Mouse (Mus musculus) liver, embryonic 12.5 days (tissue): Measurements from ENCODE around the gene Rps16. TPM values are rescaled to one million over a fixed set of nuclear protein-coding genes. Genes with fewer than 3 reads are reported as not detected.

Experiments used
- ATAC-seq: fragments of 200-750 bp; cut with Nextera tagmentation; 2 replicates; pipeline ENCODE4 v1.8.0; 2017; ENCODE audit warnings: moderate number of reproducible peaks, mild to moderate bottlenecking, moderate library complexity
- H3K27ac ChIP-seq: fragments of 300-500 bp; sonication (generic); 2 replicates; pipeline ENCODE4 v1.5.1; 2016; ENCODE audit warnings: mild to moderate bottlenecking
- H3K27me3 ChIP-seq: fragments of 300-500 bp; sonication (generic); replicated peaks from 2 replicates; pipeline ENCODE4 v1.6.1; 2016; ENCODE audit warnings: mild to moderate bottlenecking, moderate library complexity
- H3K36me3 ChIP-seq: fragments of 300-500 bp; sonication (generic); 2 replicates; pipeline ENCODE4 v1.6.1; 2016; ENCODE audit warnings: mild to moderate bottlenecking, moderate library complexity
- H3K4me1 ChIP-seq: fragments of 300-500 bp; sonication (generic); 2 replicates; pipeline ENCODE4 v1.6.1; 2016
- H3K4me2 ChIP-seq: fragments of 300-500 bp; sonication (generic); 2 replicates; pipeline ENCODE4 v1.6.1; 2016; ENCODE audit warnings: mild to moderate bottlenecking, moderate library complexity
- H3K4me3 ChIP-seq: fragments of 300-500 bp; sonication (generic); 2 replicates; pipeline ENCODE4 v1.5.1; 2016; ENCODE audit warnings: mild to moderate bottlenecking, moderate library complexity
- H3K9ac ChIP-seq: fragments of 300-500 bp; sonication (generic); 2 replicates; pipeline ENCODE4 v1.6.1; 2016; ENCODE audit warnings: mild to moderate bottlenecking, moderate library complexity
- H3K9me3 ChIP-seq: fragments of 300-500 bp; sonication (generic); replicated peaks from 2 replicates; pipeline ENCODE4 v1.6.1; 2016; ENCODE audit warnings: mild to moderate bottlenecking, moderate library complexity
- WGBS: fragments of 180-500 bp; shearing (Covaris S2); methylation state at CpG from one replicate; pipeline ENCODE4 v1.1.7; 2016; ENCODE audit not compliant: insufficient replicate concordance; 5-methylcytosine and 5-hydroxymethylcytosine counted together
- polyA plus RNA-seq: library from polyadenylated mRNA; unstranded; fragments of >200 nt; fragmentation: Nextera tagmentation; extraction: Ambion mirVana; gene quantifications from 2 replicates; pipeline ENCODE4 v1.2.1, GENCODE M21; 2016

Gene Rps16
- polyA plus RNA-seq, 1 experiment from 2014 or later = 994 TPM

DNA sequence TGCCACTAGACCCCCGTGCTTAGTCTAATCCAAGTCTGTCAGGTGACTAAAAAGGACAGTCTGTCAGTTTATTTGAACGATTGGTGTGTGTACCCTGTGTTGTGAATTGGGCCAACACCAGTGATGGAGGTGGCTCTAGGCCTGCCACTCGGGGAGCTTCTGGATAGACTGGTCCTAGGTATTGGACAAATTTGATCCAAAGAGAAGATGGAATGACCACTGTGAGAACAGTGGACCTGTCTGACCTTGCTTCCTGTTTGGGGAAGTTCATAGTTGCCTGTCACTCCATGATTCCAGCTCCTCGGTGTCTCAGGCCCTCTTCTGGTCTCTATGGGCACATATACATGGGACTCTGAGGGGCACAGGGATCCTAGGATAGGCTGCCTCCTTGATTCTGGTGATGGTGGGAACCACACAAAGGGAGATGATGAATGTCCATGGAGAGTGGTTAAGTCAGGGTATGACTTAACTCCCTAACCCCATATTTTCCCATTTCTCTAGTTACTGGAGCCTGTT, 1.3 kb downstream of the Rps16 start:
- peaks cover 40% of the 10 kb centered on the region for H3K36me3 ChIP-seq
- peak overlapping the region; percentile 76 for H3K4me2 ChIP-seq
- H3K4me1 ChIP-seq = peaks cover 47% of the 10 kb centered on the region
- peak overlapping the region; percentile 84 for H3K27ac ChIP-seq
- peak overlapping the region; percentile 93 for H3K4me3 ChIP-seq
- no peaks in the 10 kb centered on the region for H3K9me3 ChIP-seq
- 9% methylated on average over 4 of the region's 4 CpGs for WGBS
- H3K27me3 ChIP-seq = no peaks in the 10 kb centered on the region
- H3K9ac ChIP-seq = peak overlapping the region; percentile 97
- no peak for ATAC-seq

DNA sequence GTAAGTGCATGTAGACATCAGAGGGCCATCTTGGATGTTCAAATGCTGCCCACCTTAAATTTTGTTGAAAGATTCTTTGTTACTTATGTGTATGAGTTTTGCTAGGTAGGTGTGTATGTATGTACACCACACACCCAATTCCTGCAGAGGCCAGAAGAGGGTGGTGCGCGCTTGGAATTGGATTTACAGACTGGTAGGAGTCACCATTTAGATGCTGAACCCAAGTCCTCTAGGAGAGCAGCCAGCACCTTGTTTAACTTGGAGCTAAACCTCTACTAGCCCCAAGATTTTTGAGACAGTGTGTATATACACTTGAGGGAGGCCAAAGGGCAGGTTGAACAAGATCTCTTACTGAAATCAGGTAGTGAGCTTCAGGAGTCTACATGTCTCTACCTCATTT, 2.8 kb downstream of the Rps16 start:
- no peak overlapping the region for H3K9ac ChIP-seq
- H3K4me2 ChIP-seq = peak overlapping the region; percentile 13; the same call in 1 of the 2 replicates
- H3K27me3 ChIP-seq = no peaks in the 10 kb centered on the region
- ATAC-seq = no peak
- H3K9me3 ChIP-seq = no peaks in the 10 kb centered on the region
- H3K4me1 ChIP-seq = peaks cover 62% of the 10 kb centered on the region
- H3K27ac ChIP-seq = peak overlapping the region; percentile 50; the same call in 1 of the 2 replicates
- WGBS = 93% methylated on average over 2 of the region's 2 CpGs
- peaks cover 40% of the 10 kb centered on the region for H3K36me3 ChIP-seq
- no peak overlapping the region for H3K4me3 ChIP-seq

DNA sequence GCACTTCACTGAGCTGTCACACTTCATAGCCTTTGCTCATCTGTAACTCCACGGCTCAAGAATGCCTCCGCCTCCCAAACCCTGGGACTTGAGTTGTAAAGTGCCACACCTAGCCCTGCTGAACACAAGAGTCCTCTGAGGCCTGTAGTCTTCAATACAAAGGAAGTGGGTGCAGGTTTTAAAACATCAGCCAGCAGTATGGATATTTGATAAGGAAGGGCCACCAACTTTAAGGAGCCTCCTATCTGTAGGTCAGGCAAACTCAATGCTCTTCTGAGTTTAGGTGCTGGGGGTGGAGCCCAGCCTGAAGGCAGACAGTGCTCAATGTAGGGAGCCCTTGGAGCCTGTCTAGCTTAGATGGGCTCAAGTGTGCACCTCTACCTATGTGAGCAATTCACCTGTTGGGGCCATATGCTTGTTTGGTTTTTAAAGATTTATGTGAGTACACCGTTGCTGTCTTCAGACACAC, 3.7 kb downstream of the Rps16 start:
- peaks cover 40% of the 10 kb centered on the region for H3K36me3 ChIP-seq
- H3K4me2 ChIP-seq = no peak overlapping the region
- WGBS = 77% methylated on average over 3 of the region's 3 CpGs
- H3K4me1 ChIP-seq = peaks cover 63% of the 10 kb centered on the region
- H3K27me3 ChIP-seq = no peaks in the 10 kb centered on the region
- H3K9ac ChIP-seq = no peak overlapping the region
- no peaks in the 10 kb centered on the region for H3K9me3 ChIP-seq
- no peak for ATAC-seq
- no peak overlapping the region for H3K4me3 ChIP-seq
- H3K27ac ChIP-seq = peak overlapping the region; percentile 57

DNA sequence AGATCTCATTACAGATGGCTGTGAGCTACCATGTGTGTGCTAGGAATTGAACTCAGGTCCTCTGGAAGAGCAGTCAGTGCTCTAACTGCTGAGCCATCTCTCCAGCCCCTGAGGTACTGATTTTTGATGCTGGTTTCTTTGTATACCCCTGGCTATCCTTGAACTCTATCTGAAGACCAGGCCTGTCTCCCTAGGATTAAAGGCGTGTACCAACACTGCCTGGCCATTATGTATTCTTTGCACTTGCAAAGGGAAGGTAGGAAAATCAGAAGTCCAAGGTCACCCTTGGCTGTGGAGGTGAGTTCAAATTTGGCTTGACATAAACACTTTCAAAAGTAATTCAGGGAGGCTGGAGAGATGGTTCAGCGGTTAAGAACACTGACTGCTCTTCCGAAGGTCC, 4.1 kb downstream of the Rps16 start:
- H3K36me3 ChIP-seq = peaks cover 44% of the 10 kb centered on the region
- H3K4me3 ChIP-seq = no peak overlapping the region
- no peaks in the 10 kb centered on the region for H3K9me3 ChIP-seq
- no peak for ATAC-seq
- 92% methylated on average over 3 of the region's 3 CpGs for WGBS
- 0 out of 2 replicates have a peak overlapping the region, but pooled peaks have one; percentile 57 for H3K27ac ChIP-seq
- no peaks in the 10 kb centered on the region for H3K27me3 ChIP-seq
- H3K9ac ChIP-seq = no peak overlapping the region
- peaks cover 60% of the 10 kb centered on the region for H3K4me1 ChIP-seq
- no peak overlapping the region for H3K4me2 ChIP-seq

DNA sequence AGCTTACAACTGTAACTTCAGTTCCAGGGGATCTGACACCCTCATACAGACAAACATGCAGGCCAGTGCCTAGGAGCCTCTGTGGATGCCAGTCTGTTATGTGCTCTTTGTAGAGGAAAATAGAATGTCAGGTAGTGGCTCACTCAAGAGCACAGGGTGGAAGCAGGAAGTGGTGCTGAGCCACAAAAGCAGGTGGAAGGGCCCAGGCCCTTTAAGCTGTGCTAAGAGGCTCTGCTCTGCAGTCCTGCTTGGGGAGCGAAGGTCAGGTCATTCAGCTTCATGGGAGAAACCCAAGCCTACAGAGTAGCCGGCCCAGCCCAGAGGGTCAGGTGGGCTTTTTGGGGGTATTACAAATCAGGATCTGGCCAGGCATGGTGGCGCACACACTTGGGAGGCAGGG, 4.8 kb downstream of the Rps16 start:
- WGBS = 81% methylated on average over 3 of the region's 3 CpGs
- H3K9me3 ChIP-seq = no peaks in the 10 kb centered on the region
- H3K27ac ChIP-seq = peak overlapping the region; percentile 16; the same call in 1 of the 2 replicates
- H3K4me2 ChIP-seq = no peak overlapping the region
- H3K4me3 ChIP-seq = no peak overlapping the region
- H3K4me1 ChIP-seq = peaks cover 54% of the 10 kb centered on the region
- ATAC-seq = no peak
- H3K27me3 ChIP-seq = no peaks in the 10 kb centered on the region
- no peak overlapping the region for H3K9ac ChIP-seq
- peaks cover 50% of the 10 kb centered on the region for H3K36me3 ChIP-seq

DNA sequence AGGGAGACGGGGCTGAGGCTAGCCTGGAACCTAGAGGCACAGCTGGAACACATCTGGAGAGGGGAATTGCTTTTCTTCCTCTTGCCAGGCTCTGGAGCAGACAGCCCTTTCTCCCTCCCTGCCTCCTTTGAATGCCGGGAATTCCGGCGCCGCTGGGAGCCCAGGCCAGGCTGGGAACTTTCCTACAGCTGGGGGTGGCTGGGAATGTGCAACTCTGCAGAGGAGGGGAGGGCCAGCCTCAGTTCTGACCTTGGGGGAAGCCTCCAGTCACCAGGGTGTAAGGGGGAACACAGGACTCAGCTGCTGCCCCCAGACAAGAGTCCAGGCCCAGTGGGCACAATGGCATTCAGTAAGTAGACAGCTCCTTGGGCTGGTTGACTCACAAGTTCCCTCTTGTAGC, 6.5 kb downstream of the Rps16 start:
- Histone ChIP-seq H3K36me3 (peaks cover 61% of the 10 kb centered on the region), H3K9me3 (no peaks in the 10 kb centered on the region), H3K27ac (peak overlapping the region; percentile 70), H3K4me2 (peak overlapping the region; percentile 1; the same call in 1 of the 2 replicates), H3K9ac (peak overlapping the region; percentile 14; the same call in 1 of the 2 replicates), H3K4me3 (no peak overlapping the region), H3K4me1 (peaks cover 46% of the 10 kb centered on the region), H3K27me3 (no peaks in the 10 kb centered on the region)
- 14% methylated on average over 5 of the region's 5 CpGs for WGBS
- peak; percentile 16; the same call in 1 of the 2 replicates for ATAC-seq

DNA sequence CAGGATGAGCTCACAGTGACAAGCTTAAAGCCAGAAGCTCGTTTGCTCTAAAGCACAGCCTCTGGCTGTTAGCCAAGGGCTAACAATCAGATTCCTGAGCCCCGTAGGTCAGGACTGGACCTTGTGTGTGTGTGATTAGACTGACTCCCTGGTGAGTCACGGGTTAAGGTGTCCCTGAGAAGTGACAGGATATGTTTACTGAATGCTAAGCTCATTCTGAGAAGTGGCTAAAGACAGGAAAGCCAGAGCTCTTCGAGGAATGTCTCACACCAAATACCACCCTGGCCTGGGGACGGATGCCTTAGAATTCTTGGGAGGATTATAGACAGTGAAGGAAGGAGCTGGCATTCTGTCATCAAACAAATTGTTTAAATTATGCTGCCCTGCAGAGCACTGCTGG, 7.5 kb downstream of the Rps16 start:
- Histone ChIP-seq H3K4me3 (no peak overlapping the region), H3K9me3 (no peaks in the 10 kb centered on the region), H3K4me2 (peak overlapping the region; percentile 4; the same call in 1 of the 2 replicates), H3K27me3 (no peaks in the 10 kb centered on the region), H3K36me3 (peaks cover 61% of the 10 kb centered on the region), H3K4me1 (peaks cover 41% of the 10 kb centered on the region), H3K27ac (peak overlapping the region; percentile 70), H3K9ac (no peak overlapping the region)
- WGBS = 11% methylated on average over 5 of the region's 5 CpGs
- ATAC-seq = peak; percentile 36; the same call in 1 of the 2 replicates

DNA sequence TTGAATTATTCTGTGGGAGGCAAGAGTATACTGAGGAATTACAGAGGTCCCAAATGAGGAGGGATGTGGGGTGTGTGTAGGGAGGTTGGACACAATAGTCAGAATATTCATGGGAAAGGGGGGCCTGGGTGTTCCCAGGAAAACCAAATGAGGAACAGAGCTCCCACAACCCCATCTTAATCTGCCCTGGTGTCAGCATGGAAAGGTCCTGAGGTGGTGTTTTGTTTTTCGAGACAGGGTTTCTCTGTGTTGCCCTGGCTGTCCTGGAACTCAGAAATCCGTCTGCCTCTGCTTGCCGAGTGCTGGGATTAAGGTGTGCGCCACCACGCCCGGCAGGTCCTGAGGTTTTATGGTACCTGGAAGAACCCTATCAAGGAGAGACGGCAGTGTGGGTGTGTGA, 8.0 kb downstream of the Rps16 start:
- Histone ChIP-seq H3K4me3 (no peak overlapping the region), H3K9ac (no peak overlapping the region)
- 52% methylated on average over 7 of the region's 7 CpGs for WGBS

DNA sequence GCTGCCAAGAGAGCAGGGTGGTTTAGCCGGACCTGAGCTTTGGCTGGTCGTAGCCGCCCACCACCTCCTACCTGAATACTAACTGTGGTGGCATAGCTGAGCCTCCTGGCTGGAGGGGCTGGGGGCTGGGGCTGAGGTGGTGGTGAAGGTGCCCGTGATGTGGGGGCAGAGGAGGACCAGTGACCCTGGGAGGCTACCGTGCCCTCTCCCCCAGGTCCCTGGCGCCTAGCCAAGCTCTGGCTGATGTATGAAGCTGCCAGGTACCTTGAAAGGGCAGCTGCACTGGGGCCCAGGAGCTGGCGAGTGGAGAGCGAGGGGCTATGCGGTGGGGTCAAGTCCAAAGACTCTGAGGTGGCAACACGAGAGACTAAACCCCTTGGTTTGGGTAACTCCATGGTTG, 9.4 kb downstream of the Rps16 start:
- Histone ChIP-seq H3K4me2 (no peak overlapping the region), H3K4me3 (no peak overlapping the region), H3K27me3 (no peaks in the 10 kb centered on the region), H3K27ac (no peak overlapping the region), H3K9me3 (no peaks in the 10 kb centered on the region), H3K4me1 (peaks cover 29% of the 10 kb centered on the region), H3K9ac (no peak overlapping the region), H3K36me3 (peaks cover 54% of the 10 kb centered on the region)
- ATAC-seq = no peak
- 87% methylated on average over 10 of the region's 10 CpGs for WGBS

More for the DNA sequence above, 8.0 kb downstream of the Rps16 start:
- Histone ChIP-seq H3K36me3 (peaks cover 56% of the 10 kb centered on the region), H3K27me3 (no peaks in the 10 kb centered on the region), H3K9me3 (no peaks in the 10 kb centered on the region), H3K4me2 (no peak overlapping the region), H3K4me1 (peaks cover 36% of the 10 kb centered on the region), H3K27ac (peak overlapping the region; percentile 70)
- no peak for ATAC-seq

DNA sequence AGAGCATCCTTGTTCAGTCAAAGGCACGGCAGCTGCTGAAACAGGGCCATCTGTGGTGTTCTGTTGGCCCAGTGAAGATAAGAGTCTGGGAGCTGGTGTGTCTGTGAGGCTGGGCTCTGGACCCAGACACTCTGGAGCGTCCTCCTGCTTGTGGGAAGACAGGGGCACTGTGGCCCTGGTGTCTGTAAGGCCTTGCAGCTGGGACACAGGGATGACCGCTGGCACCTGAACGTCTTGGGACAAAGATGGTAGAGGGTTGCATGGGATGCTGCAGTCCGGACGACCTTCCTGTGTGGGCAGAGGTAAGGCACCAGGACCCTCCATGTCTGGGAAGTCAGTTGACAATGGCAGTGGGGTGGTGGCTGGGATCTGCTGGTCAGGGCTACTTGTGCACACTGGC, 9.8 kb downstream of the Rps16 start:
- Histone ChIP-seq H3K9ac (no peak overlapping the region), H3K27ac (no peak overlapping the region), H3K9me3 (no peaks in the 10 kb centered on the region), H3K4me3 (no peak overlapping the region), H3K4me2 (no peak overlapping the region), H3K4me1 (peaks cover 29% of the 10 kb centered on the region), H3K27me3 (no peaks in the 10 kb centered on the region), H3K36me3 (peaks cover 55% of the 10 kb centered on the region)
- ATAC-seq = no peak
- 82% methylated on average over 6 of the region's 6 CpGs for WGBS

DNA sequence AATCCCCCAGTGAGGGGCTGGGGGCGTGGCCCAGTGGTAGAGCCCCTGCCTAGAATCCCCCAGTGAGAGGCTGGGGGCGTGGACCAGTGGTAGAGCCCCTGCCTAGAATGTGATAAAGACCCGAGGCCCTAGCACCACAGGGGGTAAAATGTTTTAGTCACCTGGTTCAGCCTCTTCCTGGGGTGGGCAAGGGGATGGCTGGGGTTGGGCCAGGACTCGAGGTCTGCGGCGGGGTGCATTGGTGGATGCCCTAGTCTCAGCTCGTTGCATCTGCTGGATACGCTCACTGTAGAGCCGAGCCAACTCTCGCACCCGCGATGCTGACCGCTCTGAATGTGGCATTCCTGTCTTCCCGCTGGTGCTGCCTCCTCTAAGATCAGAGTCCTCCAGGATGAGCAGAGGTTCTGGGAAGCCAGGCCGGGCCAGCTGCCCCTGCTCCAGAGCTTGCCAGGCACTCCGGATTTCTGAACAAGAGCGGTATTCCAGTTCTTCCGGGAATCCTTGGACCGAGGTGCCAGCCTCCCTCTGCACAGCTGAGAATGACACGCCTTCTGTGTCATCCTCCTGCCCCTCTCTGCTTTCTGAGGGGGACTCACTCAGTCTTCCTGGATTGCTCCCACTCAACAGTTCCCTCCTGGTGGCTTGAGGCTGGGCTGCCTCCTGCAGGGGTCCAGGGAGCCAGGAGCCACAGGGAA, 11.3 kb downstream of the Rps16 start:
- no peak overlapping the region for H3K4me2 ChIP-seq
- no peak overlapping the region for H3K9ac ChIP-seq
- ATAC-seq = no peak
- no peak overlapping the region for H3K27ac ChIP-seq
- no peaks in the 10 kb centered on the region for H3K27me3 ChIP-seq
- no peak overlapping the region for H3K4me3 ChIP-seq
- H3K9me3 ChIP-seq = no peaks in the 10 kb centered on the region
- H3K4me1 ChIP-seq = peaks cover 26% of the 10 kb centered on the region
- H3K36me3 ChIP-seq = peaks cover 63% of the 10 kb centered on the region
- 77% methylated on average over 20 of the region's 20 CpGs for WGBS

DNA sequence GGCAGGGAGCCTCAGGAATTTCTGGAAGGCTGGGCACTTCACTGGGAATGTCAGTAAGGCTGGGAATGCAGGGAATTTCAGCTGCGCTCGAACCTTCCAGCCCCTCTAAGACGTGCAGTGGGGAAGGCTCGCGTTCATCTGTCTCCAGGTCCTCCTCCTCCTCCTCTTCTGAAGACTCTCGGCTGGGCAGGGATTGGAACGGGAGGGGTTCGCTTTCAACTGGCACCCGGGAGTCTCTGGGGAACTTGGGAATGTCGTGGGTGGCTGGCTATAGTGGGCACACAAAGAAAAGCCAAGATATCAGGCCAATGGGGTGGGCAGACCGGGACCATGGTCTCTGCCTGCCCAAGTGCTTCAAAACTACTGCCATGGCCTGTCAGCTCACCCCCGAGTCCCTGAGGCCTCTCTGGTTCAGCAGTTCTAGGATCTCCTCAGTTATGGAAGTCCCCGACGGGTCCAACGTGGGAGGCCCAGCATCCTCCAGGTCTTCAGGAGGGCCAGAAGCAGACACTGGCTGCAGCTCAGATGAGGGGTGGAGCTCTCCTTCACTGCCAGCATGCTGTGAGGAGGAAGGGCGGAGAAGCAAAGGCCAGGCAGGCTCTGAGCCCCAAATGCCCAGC, 12.1 kb downstream of the Rps16 start:
- H3K9me3 ChIP-seq = no peaks in the 10 kb centered on the region
- no peaks in the 10 kb centered on the region for H3K27me3 ChIP-seq
- H3K4me2 ChIP-seq = no peak overlapping the region
- H3K36me3 ChIP-seq = peaks cover 69% of the 10 kb centered on the region
- no peak overlapping the region; the same call in 1 of the 2 replicates for H3K9ac ChIP-seq
- 69% methylated on average over 16 of the region's 16 CpGs for WGBS
- H3K4me1 ChIP-seq = peaks cover 18% of the 10 kb centered on the region
- no peak overlapping the region for H3K27ac ChIP-seq
- ATAC-seq = no peak
- no peak overlapping the region for H3K4me3 ChIP-seq
